Mouse (Mus musculus) heart, postnatal 14 days (tissue): ENCODE measurements at regions not wholly inside any gene's neighbourhood (a gene's known extent, or its start where the extent isn't known, plus 50 kb on each side); places are given as distances from the start of the nearest gene placed in this dataset.

Experiments
- DNase-seq, 2 experiments: peaks; one replicate each; pipeline ENCODE4 v3.0.0; 2021 to 2022
- intact Hi-C: fragments of 180-260 bp; cut with DNase I; formaldehyde crosslinking; loops from one replicate; pipeline ENCODE4 v1.15.1; 2025

GRCm38 (mm10) chr8:11097813-11098212 lies 89.6 kb upstream of the Irs2 start:
- intact Hi-C loops, result no loop called here
- no peak for DNase-seq

GRCm38 (mm10) chr8:11094516-11094915 lies 86.3 kb upstream of the Irs2 start:
- intact Hi-C loops, result no loop called here
- no peak for DNase-seq

GRCm38 (mm10) chr8:11092348-11092747 lies 84.1 kb upstream of the Irs2 start:
- intact Hi-C loops, result no loop called here
- no peak for DNase-seq

GRCm38 (mm10) chr8:11091675-11092345 lies 83.6 kb upstream of the Irs2 start:
- intact Hi-C loops, result no loop called here
- DNase-seq, result no peak

- DNase-seq, result peak; percentile 30 to 47
- intact Hi-C loops, result no loop called here
Measured at GRCm38 (mm10) chr8:11088946-11089665, 80.8 kb upstream of the Irs2 start.

- intact Hi-C loops, result no loop called here
- peak; percentile 47 to 54 for DNase-seq
Measured at GRCm38 (mm10) chr8:11085244-11085643, 77.0 kb upstream of the Irs2 start.

GRCm38 (mm10) chr8:11084051-11084533 lies 75.8 kb upstream of the Irs2 start:
- peak; percentile 40 for DNase-seq
- intact Hi-C loops, result no loop called here

GRCm38 (mm10) chr8:11080813-11081212 lies 72.6 kb upstream of the Irs2 start:
- intact Hi-C loops, result no loop called here
- no peak for DNase-seq

GRCm38 (mm10) chr8:11079805-11080204 lies 71.5 kb upstream of the Irs2 start:
- intact Hi-C loops, result no loop called here

GRCm38 (mm10) chr8:11077138-11077537 lies 68.9 kb upstream of the Irs2 start:
- peak in 1 of 2 experiments; percentile 24 for DNase-seq
- intact Hi-C loops, result no loop called here

More at GRCm38 (mm10) chr8:11079805-11080204, 71.5 kb upstream of the Irs2 start:
- DNase-seq, result no peak

GRCm38 (mm10) chr8:11071162-11071561 lies 62.9 kb upstream of the Irs2 start:
- no peak for DNase-seq
- intact Hi-C loops, result no loop called here

- DNase-seq, result no peak
- intact Hi-C loops, result no loop called here
Measured at GRCm38 (mm10) chr8:11067450-11067849, 59.2 kb upstream of the Irs2 start.

GRCm38 (mm10) chr8:11065990-11066389 lies 57.7 kb upstream of the Irs2 start:
- intact Hi-C loops, result no loop called here
- no peak for DNase-seq

- DNase-seq, result no peak
- intact Hi-C loops, result no loop called here
Measured at GRCm38 (mm10) chr8:11065303-11065702, 57.0 kb upstream of the Irs2 start.

- no peak for DNase-seq
- intact Hi-C loops, result no loop called here
Measured at GRCm38 (mm10) chr8:11063058-11063457, 54.8 kb upstream of the Irs2 start.

- intact Hi-C loops, result no loop called here
- no peak for DNase-seq
Measured at GRCm38 (mm10) chr8:11062348-11062946, 54.2 kb upstream of the Irs2 start.

- intact Hi-C loops, result no loop called here
- no peak for DNase-seq
Measured at GRCm38 (mm10) chr8:11061711-11062110, 53.5 kb upstream of the Irs2 start.

- DNase-seq, result no peak
- intact Hi-C loops, result no loop called here
Measured at GRCm38 (mm10) chr8:11060604-11061003, 52.3 kb upstream of the Irs2 start.

- no peak for DNase-seq
Measured at GRCm38 (mm10) chr8:11058392-11058791, 50.1 kb upstream of the Irs2 start.

More at GRCm38 (mm10) chr8:11058392-11058791, 50.1 kb upstream of the Irs2 start:
- intact Hi-C loops, result no loop called here
